Mouse (Mus musculus): ENCODE measurements around the gene Ctss. TPM values are rescaled to one million over a fixed set of nuclear protein-coding genes. Genes with fewer than 3 reads are reported as not detected.
A peak's percentile ranks its signal among the peaks of the same experiment; 100 is the strongest.

Gene Ctss
- polyA plus RNA-seq, 1 experiment from 2014 or later: 22.4 TPM

GRCm38 (mm10) chr3:95588604-95589086, 62.1 kb downstream of the Ctss start, which contains the start of gene Golph3l:
Golph3l (plus strand) TSS chr3:95588934.
- Histone ChIP-seq H3K27ac (replicated peaks) (peak within 1 kb of the TSS; percentile 75), H3K36me3 (peaks cover 12% of the 10 kb centered on the region), H3K9me3 (replicated peaks) (no peaks in the 10 kb centered on the region), H3K4me1 (peaks cover 12% of the 10 kb centered on the region), H3K9ac (replicated peaks) (peak within 1 kb of the TSS; percentile 74), H3K4me3 (replicated peaks) (peak within 1 kb of the TSS; percentile 81), H3K4me2 (peak within 1 kb of the TSS; percentile 71), H3K27me3 (replicated peaks) (no peaks in the 10 kb centered on the region)
- under 1% methylated on average over 12 of the region's 12 CpGs for WGBS
- ATAC-seq (ENCODE audit: low FRiP score): peak; percentile 100

GRCm38 (mm10) chr3:95598734-95599133, 72.1 kb downstream of the Ctss start:
- H3K27ac ChIP-seq (replicated peaks): no peak overlapping the region
- no peak overlapping the region for H3K4me3 ChIP-seq (replicated peaks)
- no peaks in the 10 kb centered on the region for H3K4me1 ChIP-seq
- no peaks in the 10 kb centered on the region for H3K9me3 ChIP-seq (replicated peaks)
- no peak overlapping the region for H3K4me2 ChIP-seq
- no peak overlapping the region for H3K9ac ChIP-seq (replicated peaks)
- no peak for ATAC-seq (ENCODE audit: low FRiP score)
- H3K36me3 ChIP-seq: peaks cover 16% of the 10 kb centered on the region
- H3K27me3 ChIP-seq (replicated peaks): no peaks in the 10 kb centered on the region

- Histone ChIP-seq H3K36me3 (peaks cover 7% of the 10 kb centered on the region), H3K4me1 (no peaks in the 10 kb centered on the region), H3K9me3 (replicated peaks) (no peaks in the 10 kb centered on the region), H3K4me3 (replicated peaks) (no peak overlapping the region), H3K27me3 (replicated peaks) (no peaks in the 10 kb centered on the region), H3K9ac (replicated peaks) (no peak overlapping the region), H3K4me2 (no peak overlapping the region), H3K27ac (replicated peaks) (no peak overlapping the region)
- no peak for ATAC-seq (ENCODE audit: low FRiP score)
- WGBS: 88% methylated on average over 3 of the region's 3 CpGs
Observed at GRCm38 (mm10) chr3:95601287-95601686, 74.7 kb downstream of the Ctss start.

Other genes starting within 250 kb of the Ctss start
- 37.3 and 37.4 TPM in 2 replicates for gene Mindy1, start 245.4 kb upstream of the Ctss start, polyA plus RNA-seq (2015; fragmentation: Nextera tagmentation; extraction: Ambion mirVana)
- gene Prune1, start 244.7 kb upstream of the Ctss start, polyA plus RNA-seq (2015; fragmentation: Nextera tagmentation; extraction: Ambion mirVana): 57.3 and 61.7 TPM in 2 replicates
- 0.40 and 0.41 TPM in 2 replicates for gene Anxa9, start 219.6 kb upstream of the Ctss start, polyA plus RNA-seq (2015; fragmentation: Nextera tagmentation; extraction: Ambion mirVana)
- 93.4 and 102 TPM in 2 replicates for gene Cers2, start 212.0 kb upstream of the Ctss start, polyA plus RNA-seq (2015; fragmentation: Nextera tagmentation; extraction: Ambion mirVana)
- 37.6 and 38.3 TPM in 2 replicates for gene Setdb1, start 169.6 kb upstream of the Ctss start, polyA plus RNA-seq (2015; fragmentation: Nextera tagmentation; extraction: Ambion mirVana)
- gene 4930558C23Rik, start 123.9 kb upstream of the Ctss start, polyA plus RNA-seq (2015; fragmentation: Nextera tagmentation; extraction: Ambion mirVana): not detected in 2 replicates
- 14.2 and 20.5 TPM in 2 replicates for gene Arnt, start 92.4 kb upstream of the Ctss start, polyA plus RNA-seq (2015; fragmentation: Nextera tagmentation; extraction: Ambion mirVana)
- 10.7 and 12.0 TPM in 2 replicates for gene Ctsk, start 27.5 kb upstream of the Ctss start, polyA plus RNA-seq (2015; fragmentation: Nextera tagmentation; extraction: Ambion mirVana)
- gene Hormad1, start 32.9 kb downstream of the Ctss start, polyA plus RNA-seq (2015; fragmentation: Nextera tagmentation; extraction: Ambion mirVana): not detected in 2 replicates
- 24.8 and 28.1 TPM in 2 replicates for gene Golph3l, start 62.1 kb downstream of the Ctss start, polyA plus RNA-seq (2015; fragmentation: Nextera tagmentation; extraction: Ambion mirVana)
- 102 and 109 TPM in 2 replicates for gene Ensa, start 98.2 kb downstream of the Ctss start, polyA plus RNA-seq (2015; fragmentation: Nextera tagmentation; extraction: Ambion mirVana)
- gene Mcl1, start 132.0 kb downstream of the Ctss start, polyA plus RNA-seq (2015; fragmentation: Nextera tagmentation; extraction: Ambion mirVana): 41.4 and 42.0 TPM in 2 replicates
- 1.3 and 1.6 TPM in 2 replicates for gene Adamtsl4, start 161.1 kb downstream of the Ctss start, polyA plus RNA-seq (2015; fragmentation: Nextera tagmentation; extraction: Ambion mirVana)
- gene Ecm1, start 212.8 kb downstream of the Ctss start, polyA plus RNA-seq (2015; fragmentation: Nextera tagmentation; extraction: Ambion mirVana): 11.6 and 11.8 TPM in 2 replicates
- 49.4 and 52.7 TPM in 2 replicates for gene Tars2, start 233.4 kb downstream of the Ctss start, polyA plus RNA-seq (2015; fragmentation: Nextera tagmentation; extraction: Ambion mirVana)

All from neural tube, embryonic 15.5 days (tissue).